Mouse (Mus musculus) left cerebral cortex, postnatal 36 days (tissue): ENCODE data around the gene Cracr2a. TPM values are rescaled to one million over a fixed set of nuclear protein-coding genes. Genes with fewer than 3 reads are reported as not detected.
"Not testable (repeated sequence)": the region's sequence is repeated elsewhere in the genome, so short reads cannot be mapped to it uniquely, and the experiment has no call there.

Source experiments
- DNase-seq, 2 experiments: peaks; one replicate each; pipeline ENCODE4 v3.0.0; 2021 to 2022; ENCODE audit warnings: low spot score in 2 of 2, mixed read lengths in 1 of 2
- intact Hi-C: fragments of 180-260 bp; cut with DNase I; formaldehyde crosslinking; loops from one replicate; pipeline ENCODE4 v1.15.1; 2025
- total RNA-seq, 2 experiments: library from RNA; stranded (reverse); gene quantifications; 2 replicates each; pipeline ENCODE4 v1.2.3; 2021

Gene Cracr2a
- 1 to 10 TPM; 2.7 to 3.4 TPM for total RNA-seq

GRCm38 (mm10) chr6:127561231-127562020, at the start of gene Cracr2a:
TSS of gene Cracr2a (plus strand) at chr6:127561338.
- DNase-seq, result peak; percentile 71 to 75
- intact Hi-C loops, result no loop called here

GRCm38 (mm10) chr6:127513776-127514175, 47.4 kb upstream of the Cracr2a start:
- intact Hi-C loops, result not testable (repeated sequence)

GRCm38 (mm10) chr6:127521176-127521575, 40.0 kb upstream of the Cracr2a start:
- DNase-seq, result no peak
- intact Hi-C loops, result no loop called here

More at GRCm38 (mm10) chr6:127513776-127514175, 47.4 kb upstream of the Cracr2a start:
- DNase-seq, result not testable (repeated sequence)

- no peak for DNase-seq
- intact Hi-C loops, result no loop called here
Measured at GRCm38 (mm10) chr6:127522326-127522725, 38.8 kb upstream of the Cracr2a start.

- intact Hi-C loops, result no loop called here
- DNase-seq, result peak in 1 of 2 experiments; percentile 19
Measured at GRCm38 (mm10) chr6:127524442-127524841, 36.7 kb upstream of the Cracr2a start.

- intact Hi-C loops, result no loop called here
- DNase-seq, result no peak
Measured at GRCm38 (mm10) chr6:127528625-127529024, 32.5 kb upstream of the Cracr2a start.

DNA sequence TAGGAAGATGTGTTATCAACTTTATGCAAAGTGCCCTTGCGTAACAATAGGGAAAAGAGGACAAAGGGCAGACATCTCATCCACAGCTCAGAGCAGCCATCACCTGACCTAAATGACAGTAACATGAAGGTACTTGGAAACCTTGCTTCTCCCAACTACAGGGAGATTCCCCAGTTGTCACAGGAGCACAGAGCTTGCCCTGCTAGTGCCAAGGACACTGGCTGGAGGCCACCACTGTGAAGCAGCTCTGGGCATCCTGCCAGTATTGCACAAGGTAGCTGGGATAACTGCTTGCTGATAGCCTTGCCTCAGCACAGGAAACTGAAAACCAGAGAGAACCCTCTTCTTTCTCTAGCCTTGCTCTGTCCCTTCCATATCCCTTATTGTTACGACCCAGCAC, 31.7 kb upstream of the Cracr2a start:
- intact Hi-C loops, result no loop called here

DNA sequence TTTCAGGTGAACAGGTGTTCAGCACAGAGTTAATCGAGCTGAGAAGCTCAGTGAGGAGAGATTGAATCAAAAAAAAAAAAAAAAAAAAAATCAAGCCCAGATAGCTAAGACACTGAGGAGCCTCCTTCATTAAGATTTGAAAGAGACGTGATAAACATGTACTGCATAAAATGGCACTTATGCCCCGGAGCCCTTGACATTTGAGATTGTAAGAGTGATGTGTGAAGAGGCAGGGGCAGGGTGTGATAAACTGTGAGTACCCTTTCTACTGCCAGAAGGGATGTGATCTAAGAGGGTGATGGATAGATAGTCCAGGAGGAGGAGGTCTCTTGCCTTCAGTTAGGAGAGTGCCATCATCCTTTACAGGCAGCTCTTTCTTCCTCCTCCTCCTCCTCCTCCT, 30.9 kb upstream of the Cracr2a start:
- no peak for DNase-seq
- intact Hi-C loops, result no loop called here

More for the DNA sequence above, 31.7 kb upstream of the Cracr2a start:
- peak; percentile 12 to 17 for DNase-seq

- DNase-seq, result no peak
- intact Hi-C loops, result no loop called here
Measured at GRCm38 (mm10) chr6:127531412-127532205, 29.5 kb upstream of the Cracr2a start.

GRCm38 (mm10) chr6:127532304-127532703, 28.8 kb upstream of the Cracr2a start:
- intact Hi-C loops, result no loop called here
- DNase-seq, result no peak

DNA sequence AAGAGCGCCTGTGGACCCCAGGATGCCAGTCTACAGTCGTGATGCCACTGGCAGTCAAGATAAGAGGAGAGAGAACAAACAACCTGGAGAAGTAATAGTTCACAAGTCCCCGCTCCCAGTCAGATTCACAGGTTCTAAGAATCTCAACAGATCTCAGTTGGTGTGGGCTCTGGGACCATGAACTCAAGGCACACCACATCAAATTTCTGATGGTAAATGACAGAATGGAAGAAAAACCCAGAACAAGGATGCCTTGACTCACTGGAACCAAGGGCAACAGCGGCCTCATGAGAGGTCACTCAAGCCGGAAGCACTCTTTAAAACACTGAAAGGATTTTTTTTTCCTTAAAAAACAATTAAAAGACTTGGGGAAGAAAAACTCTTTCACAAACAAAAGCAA, 27.4 kb upstream of the Cracr2a start:
- intact Hi-C loops, result no loop called here
- DNase-seq, result no peak

DNA sequence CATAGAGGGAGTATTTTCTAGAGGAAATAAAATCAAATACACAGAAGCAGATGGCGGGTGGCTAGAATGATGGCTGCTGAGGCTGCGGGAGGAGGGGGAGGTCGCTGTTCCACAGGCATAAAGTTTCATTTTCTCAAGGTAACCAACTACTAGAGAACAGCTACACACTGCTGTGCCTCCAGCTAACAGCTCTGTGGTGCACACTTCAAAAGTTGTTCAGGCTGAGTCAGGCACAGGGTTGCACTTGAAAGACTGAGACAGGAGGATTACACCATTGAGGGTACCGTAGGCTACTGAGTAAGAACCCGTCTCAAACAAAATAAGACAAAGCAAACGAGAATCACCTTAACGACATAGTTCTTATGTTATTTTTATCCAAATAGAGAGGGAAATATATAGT, 24.1 kb upstream of the Cracr2a start:
- intact Hi-C loops, result no loop called here
- DNase-seq, result no peak

GRCm38 (mm10) chr6:127538118-127538517, 23.0 kb upstream of the Cracr2a start:
- DNase-seq, result no peak
- intact Hi-C loops, result no loop called here

DNA sequence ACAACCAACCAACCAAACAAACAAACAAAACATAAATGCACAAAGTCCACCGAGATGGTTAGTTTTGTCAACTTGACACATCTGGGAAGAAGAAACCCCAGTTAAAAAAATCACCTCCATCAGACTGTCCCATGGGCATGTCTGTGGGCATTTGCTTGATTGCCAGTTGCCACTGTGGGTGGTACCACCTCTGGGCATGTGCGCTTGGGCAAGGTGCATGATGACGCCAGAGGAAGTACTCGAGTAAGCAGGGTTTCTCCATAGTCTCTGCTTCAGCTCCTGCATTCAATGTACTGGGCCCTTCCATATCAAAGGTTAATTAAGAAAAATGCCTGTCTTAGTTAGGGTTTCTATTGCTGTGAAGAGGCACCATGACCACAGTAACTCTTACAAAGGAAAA, 21.9 kb upstream of the Cracr2a start:
- intact Hi-C loops, result no loop called here

GRCm38 (mm10) chr6:127539659-127540058, 21.5 kb upstream of the Cracr2a start:
- no peak for DNase-seq

More for the DNA sequence above, 21.9 kb upstream of the Cracr2a start:
- no peak for DNase-seq

DNA sequence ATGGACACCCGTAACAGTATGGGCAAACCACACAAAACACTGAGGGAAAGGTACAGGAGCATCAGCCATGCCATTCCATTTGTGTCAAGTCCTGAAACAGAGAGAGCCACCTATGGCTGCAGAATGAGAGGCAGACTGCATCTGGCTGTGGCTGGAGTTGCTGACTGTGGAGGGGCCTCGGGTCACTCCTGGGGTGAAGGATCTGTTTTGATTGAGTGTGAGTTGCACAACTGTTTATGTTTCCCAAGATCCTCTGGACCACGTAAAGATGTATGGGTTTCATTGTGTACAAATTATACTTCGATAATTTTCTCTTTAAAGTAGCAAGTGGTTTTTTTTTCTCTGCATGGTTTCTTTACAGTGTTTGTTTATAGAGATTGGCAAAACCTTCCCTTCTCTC, 20.6 kb upstream of the Cracr2a start:
- DNase-seq, result no peak
- intact Hi-C loops, result loop anchor here (5.0 kb wide), 1 partner anchor 227 kb away; the partner anchor contains the start of gene Prmt8

More at GRCm38 (mm10) chr6:127539659-127540058, 21.5 kb upstream of the Cracr2a start:
- intact Hi-C loops, result loop anchor here (5.0 kb wide), 1 partner anchor 228 kb away; the partner anchor contains the start of gene Prmt8

DNA sequence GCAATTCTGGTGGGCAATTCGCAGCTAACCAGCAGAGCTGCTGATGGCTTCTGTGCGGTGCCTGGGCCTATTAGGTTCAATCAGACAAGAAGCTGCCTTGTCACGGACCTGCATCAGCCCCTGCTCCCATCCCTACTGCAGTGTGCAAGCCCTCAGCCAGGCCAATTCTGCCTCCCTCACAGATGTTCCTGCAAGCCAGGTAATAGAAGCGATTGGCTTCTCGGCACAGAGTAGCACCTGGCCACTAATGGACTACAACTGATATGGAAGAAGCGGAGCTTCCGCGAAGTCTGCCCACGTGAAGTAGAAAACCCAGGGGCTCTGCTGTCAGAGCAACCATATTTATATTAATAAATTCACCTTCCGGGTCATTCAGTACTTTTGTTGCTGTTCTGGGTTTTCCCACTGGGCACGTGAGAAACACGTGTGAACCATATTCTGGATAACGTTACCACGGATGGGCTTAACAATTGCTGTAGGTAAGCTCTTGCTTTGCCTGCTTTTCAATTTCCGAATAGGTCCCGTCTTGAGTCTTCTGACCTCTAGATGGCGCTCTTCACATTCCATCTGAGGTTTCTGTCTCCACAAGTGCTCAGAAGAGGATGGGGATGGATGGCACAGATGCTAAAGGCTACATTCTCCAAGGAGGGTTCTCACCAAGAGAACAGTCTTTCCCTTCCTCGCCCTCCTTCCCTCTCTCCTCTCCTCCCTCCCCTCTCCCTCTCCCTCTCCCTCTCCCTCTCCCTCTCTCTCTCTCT, 19.3 kb upstream of the Cracr2a start:
- peak; percentile 48 to 64 for DNase-seq
- intact Hi-C loops, result loop anchor here (2.0 to 5.0 kb wide), 2 partner anchors 226 to 405 kb away; partner anchors contain the start of gene Prmt8

- no peak for DNase-seq
- intact Hi-C loops, result no loop called here
Measured at GRCm38 (mm10) chr6:127546676-127547075, 14.5 kb upstream of the Cracr2a start.

DNA sequence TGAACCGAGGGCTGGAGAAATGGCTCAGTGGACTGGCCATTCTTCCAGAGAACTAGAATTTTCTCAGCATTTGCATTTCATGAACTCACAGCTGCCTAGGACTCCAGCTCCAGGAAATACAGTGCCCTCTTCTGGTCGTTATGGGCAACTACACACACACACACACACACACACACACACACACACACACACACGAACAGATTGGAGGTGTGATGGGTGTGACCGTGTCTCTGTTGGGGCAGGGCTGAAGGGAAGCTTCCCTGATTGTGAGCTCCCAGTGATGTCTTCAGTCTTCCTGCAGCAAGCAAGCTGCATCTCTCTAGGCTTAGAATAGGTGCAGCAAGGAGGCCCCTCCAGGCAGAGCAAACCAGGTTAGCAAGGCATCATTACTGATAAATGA, 8.2 kb upstream of the Cracr2a start:
- intact Hi-C loops, result no loop called here
- no peak for DNase-seq

GRCm38 (mm10) chr6:127555553-127555952, 5.6 kb upstream of the Cracr2a start:
- intact Hi-C loops, result no loop called here

More at GRCm38 (mm10) chr6:127555553-127555952, 5.6 kb upstream of the Cracr2a start:
- DNase-seq, result no peak
